Mouse (Mus musculus) erythroblast, embryonic 14.5 days (primary cell): Measurements from ENCODE around the gene Zfp462.

Experiments
- GATA1 ChIP-seq: IDR thresholded peaks from 2 replicates; pipeline ENCODE4 v1.6.1; 2012; ENCODE audit warnings: low read length, inconsistent platforms, mixed read lengths
- TAL1 ChIP-seq: IDR thresholded peaks from 3 replicates; pipeline ENCODE4 v1.6.1; 2012; ENCODE audit warnings: low read length, inconsistent platforms, mixed read lengths

DNA sequence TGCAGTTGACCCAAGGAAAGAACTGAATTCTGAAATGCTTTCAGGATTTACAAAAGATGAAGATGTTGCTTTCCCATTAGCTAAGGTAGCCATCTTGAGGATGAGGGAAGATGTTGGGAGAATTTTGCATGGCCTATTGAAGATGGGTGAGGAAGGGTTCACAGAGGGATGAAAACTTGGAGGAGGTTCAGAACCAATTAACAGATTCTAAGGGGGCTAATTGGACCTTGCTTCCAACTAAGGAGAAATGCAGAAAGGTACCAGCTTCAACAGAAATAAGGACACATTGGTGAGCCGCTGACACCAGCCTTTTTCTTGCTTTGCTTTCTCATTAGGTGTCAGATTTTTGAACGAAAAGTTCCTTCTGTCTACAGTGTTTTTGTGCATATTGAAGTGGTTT is 6.0 kb downstream of the Zfp462 start:
- TF ChIP-seq GATA1 = no peak
- TF ChIP-seq TAL1 = no peak
